Mouse (Mus musculus) lung, postnatal 0 days (tissue): ENCODE results near the gene Ppp1r3d. TPM values are rescaled to one million over a fixed set of nuclear protein-coding genes. Genes with fewer than 3 reads are reported as not detected.
A peak's percentile ranks its signal among the peaks of the same experiment; 100 is the strongest.

Experiments used
- ATAC-seq: fragments of 200-750 bp; cut with Nextera tagmentation; 2 replicates; pipeline ENCODE4 v1.8.0; 2017; ENCODE audit warnings: moderate library complexity
- DNase-seq: peaks from one replicate; pipeline ENCODE4 v3.0.0-alpha.2; 2016; ENCODE audit warnings: low spot score
- H3K27ac ChIP-seq: fragments of 300-500 bp; sonication (generic); 2 replicates; pipeline ENCODE4 v1.5.1; 2014; ENCODE audit warnings: antibody characterized with exemption, mild to moderate bottlenecking, low read length, mixed read lengths
- H3K27me3 ChIP-seq: fragments of 300-500 bp; sonication (generic); replicated peaks from 2 replicates; pipeline ENCODE4 v1.6.1; 2014; ENCODE audit warnings: low read length, mixed read lengths; ENCODE audit not compliant: insufficient read depth
- H3K36me3 ChIP-seq: fragments of 300-500 bp; sonication (generic); 2 replicates; pipeline ENCODE4 v1.6.1; 2014; ENCODE audit warnings: low read length, mixed read lengths; ENCODE audit not compliant: insufficient read depth
- H3K4me1 ChIP-seq: fragments of 300-500 bp; sonication (generic); 2 replicates; pipeline ENCODE4 v1.6.1; 2014; ENCODE audit warnings: antibody characterized with exemption, low read depth, low read length, mixed read lengths; ENCODE audit not compliant: insufficient read depth
- H3K4me2 ChIP-seq: fragments of 300-500 bp; sonication (generic); replicated peaks from 2 replicates; pipeline ENCODE4 v1.6.1; 2014; ENCODE audit warnings: low read depth, mild to moderate bottlenecking, low read length, moderate library complexity, mixed read lengths
- H3K4me3 ChIP-seq: fragments of 300-500 bp; sonication (generic); 2 replicates; pipeline ENCODE4 v1.5.1; 2014; ENCODE audit warnings: low read depth, low read length
- H3K9ac ChIP-seq: fragments of 300-500 bp; sonication (generic); replicated peaks from 2 replicates; pipeline ENCODE4 v1.6.1; 2014; ENCODE audit warnings: low read depth, mild to moderate bottlenecking
- H3K9me3 ChIP-seq: fragments of 300-500 bp; sonication (generic); 2 replicates; pipeline ENCODE4 v1.6.1; 2016; ENCODE audit warnings: low read length, mixed read lengths
- CTCF ChIP-seq: IDR thresholded peaks from 2 replicates; pipeline ENCODE4 v1.5.1; 2016; ENCODE audit warnings: antibody characterized with exemption, mild to moderate bottlenecking
- EP300 ChIP-seq: IDR thresholded peaks from 2 replicates; pipeline ENCODE4 v1.6.1; 2016; ENCODE audit warnings: antibody characterized with exemption, mild to moderate bottlenecking, control low read depth
- WGBS: fragments of 180-500 bp; shearing (Covaris S2); extraction: QIAGEN DNeasy Blood & Tissue Kit; methylation state at CpG from one replicate; pipeline ENCODE4 v1.1.7; 2014; 5-methylcytosine and 5-hydroxymethylcytosine counted together
- polyA plus RNA-seq: library from polyadenylated mRNA; unstranded; fragments of >200 nt; fragmentation: Nextera tagmentation; extraction: Ambion mirVana; gene quantifications from 2 replicates; pipeline ENCODE4 v1.2.1, GENCODE M21; 2015

Ppp1r3d gene
- polyA plus RNA-seq, 1 experiment from 2014 or later, result 3.5 TPM

DNA sequence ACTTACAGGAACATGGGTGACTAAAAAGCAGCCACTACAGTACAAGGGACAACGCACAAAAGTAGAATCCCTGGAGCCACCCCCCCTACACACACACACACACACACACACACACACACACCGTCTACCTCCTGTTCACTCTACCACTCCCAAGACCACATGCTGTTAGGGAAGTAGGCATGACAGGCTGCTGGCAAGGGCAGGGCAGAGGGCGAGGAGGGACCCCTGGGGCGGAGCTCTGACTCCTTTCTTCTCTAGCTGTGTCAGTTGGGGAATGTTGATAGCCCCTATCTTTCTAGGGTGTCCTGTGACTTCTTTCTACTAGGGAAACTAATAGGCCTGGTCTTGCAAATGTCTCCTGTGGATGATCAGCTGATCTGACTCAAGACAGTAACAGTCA, 2.7 kb upstream of the Ppp1r3d start:
- DNase-seq, result no peak
- no peak overlapping the region for H3K4me2 ChIP-seq
- H3K36me3 ChIP-seq, result no peaks in the 10 kb centered on the region
- no peak overlapping the region for H3K4me3 ChIP-seq
- H3K27ac ChIP-seq, result no peak overlapping the region
- 71% methylated on average over 4 of the region's 4 CpGs for WGBS
- no peaks in the 10 kb centered on the region for H3K27me3 ChIP-seq
- peaks cover 7% of the 10 kb centered on the region for H3K4me1 ChIP-seq
- H3K9ac ChIP-seq, result no peak overlapping the region
- no peaks in the 10 kb centered on the region for H3K9me3 ChIP-seq
- no peak for TF ChIP-seq CTCF
- no peak for TF ChIP-seq EP300
- ATAC-seq, result no peak

DNA sequence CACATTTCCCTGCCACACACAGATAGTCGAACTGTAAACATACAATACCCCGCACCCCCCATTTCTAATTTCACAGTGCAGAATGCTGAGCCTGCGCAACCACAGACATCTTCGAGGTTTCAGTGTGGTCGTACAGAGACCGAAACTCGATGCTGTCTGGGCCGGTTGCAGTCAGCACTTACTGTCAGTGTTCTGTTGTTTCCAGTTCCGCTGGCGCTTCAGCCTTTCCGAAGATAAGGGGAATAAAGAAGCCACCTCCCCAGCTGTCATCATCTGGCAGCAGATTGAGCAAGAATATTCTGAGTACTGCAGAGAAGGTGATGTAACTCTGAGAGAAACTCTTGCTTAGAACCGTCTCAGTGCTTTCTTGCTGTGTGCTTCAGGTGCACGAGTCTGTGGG, 2.2 kb upstream of the Ppp1r3d start:
- 49% methylated on average over 13 of the region's 13 CpGs for WGBS
- H3K36me3 ChIP-seq, result no peaks in the 10 kb centered on the region
- H3K9ac ChIP-seq, result no peak overlapping the region
- no peaks in the 10 kb centered on the region for H3K9me3 ChIP-seq
- DNase-seq (peak; percentile 81), ATAC-seq (peak; percentile 30; the same call in 1 of the 2 replicates)
- H3K4me2 ChIP-seq, result no peak overlapping the region
- TF ChIP-seq EP300, result no peak
- TF ChIP-seq CTCF, result no peak
- H3K4me3 ChIP-seq, result no peak overlapping the region
- H3K27ac ChIP-seq, result no peak overlapping the region
- 0 out of 2 replicates have a peak, but pooled peaks cover 2% of the 10 kb centered on the region for H3K27me3 ChIP-seq
- H3K4me1 ChIP-seq, result peaks cover 7% of the 10 kb centered on the region

DNA sequence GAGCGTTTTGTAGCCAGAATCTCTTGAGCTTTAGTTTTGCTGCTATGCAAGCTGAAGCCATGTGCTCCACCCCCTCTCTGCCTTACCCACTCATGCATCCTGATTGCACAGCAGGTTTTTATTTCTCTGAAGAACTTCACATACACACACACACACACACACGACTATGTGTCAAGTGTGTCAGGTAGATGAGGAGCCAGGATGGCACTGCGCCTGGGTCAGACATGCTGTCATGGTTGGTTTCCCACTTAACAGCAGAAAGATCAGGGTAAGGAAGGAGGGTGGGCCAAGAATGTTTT, 827 bp upstream of the Ppp1r3d start:
- no peak for DNase-seq
- no peak overlapping the region for H3K27ac ChIP-seq

GRCm38 (mm10) chr2:178413481-178414260, 601 bp downstream of the Ppp1r3d start:
- peaks cover 7% of the 10 kb centered on the region for H3K4me1 ChIP-seq
- H3K4me3 ChIP-seq, result peak overlapping the region; percentile 67
- peak overlapping the region; percentile 16 for H3K9ac ChIP-seq
- DNase-seq (no peak), ATAC-seq (no peak)
- peak overlapping the region; percentile 38; the same call in 1 of the 2 replicates for H3K27ac ChIP-seq
- WGBS, result 16% methylated on average over 63 of the region's 75 CpGs
- H3K9me3 ChIP-seq, result no peaks in the 10 kb centered on the region
- 0 out of 2 replicates have a peak, but pooled peaks cover 2% of the 10 kb centered on the region for H3K27me3 ChIP-seq
- peak overlapping the region; percentile 95 for H3K4me2 ChIP-seq
- H3K36me3 ChIP-seq, result no peaks in the 10 kb centered on the region
- TF ChIP-seq CTCF (no peak), EP300 (no peak)

More for the DNA sequence above, 827 bp upstream of the Ppp1r3d start:
- no peaks in the 10 kb centered on the region for H3K9me3 ChIP-seq
- H3K4me3 ChIP-seq, result peak overlapping the region; percentile 67
- no peak overlapping the region for H3K9ac ChIP-seq
- no peak for ATAC-seq
- peak overlapping the region; percentile 95 for H3K4me2 ChIP-seq
- no peaks in the 10 kb centered on the region for H3K36me3 ChIP-seq
- peaks cover 7% of the 10 kb centered on the region for H3K4me1 ChIP-seq
- H3K27me3 ChIP-seq, result 0 out of 2 replicates have a peak, but pooled peaks cover 2% of the 10 kb centered on the region
- 27% methylated on average over 3 of the region's 3 CpGs for WGBS
- TF ChIP-seq CTCF, result no peak
- no peak for TF ChIP-seq EP300

DNA sequence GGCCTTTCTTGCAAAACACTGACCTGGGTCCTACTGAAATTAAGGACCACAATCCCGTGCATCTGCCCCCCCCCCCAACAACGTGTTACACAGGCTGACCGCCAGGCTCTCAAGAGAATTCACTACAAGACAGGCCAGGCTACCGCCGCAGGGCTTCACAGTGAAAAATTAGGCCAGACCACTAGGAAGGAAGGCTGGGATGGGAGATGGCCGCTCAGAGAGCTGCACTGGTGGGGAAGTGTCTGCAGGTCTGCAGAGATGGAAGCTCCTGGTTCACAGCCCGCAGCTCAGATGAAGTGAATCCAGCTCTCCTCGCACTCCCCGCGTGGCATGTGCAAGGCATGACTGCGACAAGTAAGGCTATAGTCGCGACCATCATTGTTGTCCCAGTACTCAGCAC, 1.2 kb downstream of the Ppp1r3d start:
- no peak for ATAC-seq
- WGBS, result 51% methylated on average over 13 of the region's 13 CpGs
- no peaks in the 10 kb centered on the region for H3K36me3 ChIP-seq
- no peak overlapping the region for H3K27ac ChIP-seq
- no peak for TF ChIP-seq CTCF
- TF ChIP-seq EP300, result no peak
- H3K4me1 ChIP-seq, result peaks cover 7% of the 10 kb centered on the region
- peak overlapping the region; percentile 95 for H3K4me2 ChIP-seq
- H3K4me3 ChIP-seq, result peak overlapping the region; percentile 67
- no peaks in the 10 kb centered on the region for H3K9me3 ChIP-seq
- no peak for DNase-seq
- H3K9ac ChIP-seq, result no peak overlapping the region
- H3K27me3 ChIP-seq, result 0 out of 2 replicates have a peak, but pooled peaks cover 2% of the 10 kb centered on the region

DNA sequence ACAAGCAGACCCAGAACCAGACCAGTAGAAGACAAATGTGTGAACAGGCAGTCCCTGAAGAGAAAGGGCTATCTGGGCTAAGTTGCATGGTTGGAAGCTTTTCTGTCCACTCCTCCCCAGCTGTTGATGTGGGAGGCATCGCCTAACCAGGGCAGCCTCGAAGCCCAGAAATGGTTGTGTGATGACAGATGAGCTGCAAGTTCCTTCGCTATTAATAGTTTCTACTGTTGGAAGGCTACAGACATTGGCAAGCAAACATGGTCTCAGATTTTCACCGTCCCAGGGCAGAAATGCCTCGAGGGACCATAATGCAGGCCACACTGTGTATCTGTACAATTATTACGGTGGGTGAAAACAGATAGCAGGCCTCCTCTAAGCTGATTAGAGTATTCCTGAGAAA, 1.7 kb downstream of the Ppp1r3d start:
- Histone ChIP-seq H3K4me2 (no peak overlapping the region), H3K9me3 (no peaks in the 10 kb centered on the region), H3K4me1 (peaks cover 7% of the 10 kb centered on the region), H3K9ac (no peak overlapping the region), H3K27ac (no peak overlapping the region), H3K27me3 (0 out of 2 replicates have a peak, but pooled peaks cover 2% of the 10 kb centered on the region), H3K36me3 (no peaks in the 10 kb centered on the region), H3K4me3 (no peak overlapping the region)
- ATAC-seq (peak; percentile 11; the same call in 1 of the 2 replicates), DNase-seq (peak; percentile 68)
- TF ChIP-seq EP300 (no peak), CTCF (no peak)
- WGBS, result 47% methylated on average over 6 of the region's 6 CpGs
